Mouse (Mus musculus) stomach, embryonic 16.5 days (tissue): ENCODE results near the gene Nedd1. TPM values are rescaled to one million over a fixed set of nuclear protein-coding genes. Genes with fewer than 3 reads are reported as not detected.

ENCODE experiments used
- ATAC-seq: fragments of 200-750 bp; cut with Nextera tagmentation; 2 replicates; pipeline ENCODE4 v1.8.0; 2017; ENCODE audit warnings: moderate number of reproducible peaks, moderate TSS enrichment; ENCODE audit not compliant: insufficient read depth, low FRiP score
- H3K27ac ChIP-seq: fragments of 300-500 bp; sonication (generic); 2 replicates; pipeline ENCODE4 v1.5.1; 2014; ENCODE audit warnings: low read length
- H3K27me3 ChIP-seq: fragments of 300-500 bp; sonication (generic); 2 replicates; pipeline ENCODE4 v1.6.1; 2014; ENCODE audit warnings: low read length, control low read depth, mixed read lengths; ENCODE audit not compliant: control insufficient read depth, insufficient read depth
- H3K36me3 ChIP-seq: fragments of 300-500 bp; sonication (generic); 2 replicates; pipeline ENCODE4 v1.6.1; 2014; ENCODE audit warnings: low read length; ENCODE audit not compliant: control insufficient read depth, insufficient read depth
- H3K4me1 ChIP-seq: fragments of 300-500 bp; sonication (generic); 2 replicates; pipeline ENCODE4 v1.6.1; 2014; ENCODE audit warnings: low read length, control low read depth, mixed read lengths; ENCODE audit not compliant: control insufficient read depth, insufficient read depth
- H3K4me2 ChIP-seq: fragments of 300-500 bp; sonication (generic); 2 replicates; pipeline ENCODE4 v1.6.1; 2014; ENCODE audit warnings: low read depth, low read length, mixed read lengths
- H3K4me3 ChIP-seq: fragments of 300-500 bp; sonication (generic); replicated peaks from 2 replicates; pipeline ENCODE4 v1.5.1; 2014; ENCODE audit warnings: mild to moderate bottlenecking, low read length
- H3K9ac ChIP-seq: fragments of 300-500 bp; sonication (generic); 2 replicates; pipeline ENCODE4 v1.6.1; 2014; ENCODE audit warnings: low read length
- H3K9me3 ChIP-seq: fragments of 300-500 bp; sonication (generic); replicated peaks from 2 replicates; pipeline ENCODE4 v1.6.1; 2016; ENCODE audit warnings: low read length, control low read depth; ENCODE audit not compliant: control insufficient read depth
- WGBS: fragments of 180-500 bp; shearing (Covaris S2); extraction: QIAGEN DNeasy Blood & Tissue Kit; methylation state at CpG from one replicate; pipeline ENCODE4 v1.1.7; 2014; 5-methylcytosine and 5-hydroxymethylcytosine counted together
- polyA plus RNA-seq: library from polyadenylated mRNA; unstranded; fragments of >200 nt; fragmentation: Nextera tagmentation; extraction: Ambion mirVana; gene quantifications from 2 replicates; pipeline ENCODE4 v1.2.1, GENCODE M21; 2015

The Nedd1 gene
- polyA plus RNA-seq, 1 experiment from 2014 or later = 42.3 TPM

DNA sequence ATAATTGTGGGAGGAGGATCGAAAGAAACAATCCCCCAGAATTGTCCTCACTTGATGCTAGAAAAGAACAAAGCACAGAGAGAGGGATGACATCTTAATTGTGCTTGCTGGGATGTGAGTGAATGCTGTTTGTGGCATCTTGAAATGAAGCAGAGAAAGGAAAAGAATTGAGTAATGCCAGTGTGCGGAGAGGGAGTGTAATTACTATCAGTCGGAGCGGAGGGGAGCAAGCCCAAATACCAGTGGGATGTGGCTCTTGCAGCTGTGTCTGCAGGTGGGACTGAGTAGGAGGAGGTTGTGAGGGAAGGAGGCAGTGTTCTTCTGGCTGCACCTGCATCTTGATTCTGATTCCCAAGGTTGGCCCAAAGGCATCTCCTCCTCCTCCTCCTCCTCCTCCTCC, 69.0 kb downstream of the Nedd1 start:
- H3K4me1 ChIP-seq = no peaks in the 10 kb centered on the region
- H3K27me3 ChIP-seq = no peaks in the 10 kb centered on the region
- ATAC-seq = no peak
- no peaks in the 10 kb centered on the region for H3K36me3 ChIP-seq
- H3K9ac ChIP-seq = no peak overlapping the region
- no peak overlapping the region for H3K27ac ChIP-seq
- 75% methylated on average over 4 of the region's 4 CpGs for WGBS
- H3K4me2 ChIP-seq = no peak overlapping the region
- H3K4me3 ChIP-seq = no peak overlapping the region
- no peaks in the 10 kb centered on the region for H3K9me3 ChIP-seq

DNA sequence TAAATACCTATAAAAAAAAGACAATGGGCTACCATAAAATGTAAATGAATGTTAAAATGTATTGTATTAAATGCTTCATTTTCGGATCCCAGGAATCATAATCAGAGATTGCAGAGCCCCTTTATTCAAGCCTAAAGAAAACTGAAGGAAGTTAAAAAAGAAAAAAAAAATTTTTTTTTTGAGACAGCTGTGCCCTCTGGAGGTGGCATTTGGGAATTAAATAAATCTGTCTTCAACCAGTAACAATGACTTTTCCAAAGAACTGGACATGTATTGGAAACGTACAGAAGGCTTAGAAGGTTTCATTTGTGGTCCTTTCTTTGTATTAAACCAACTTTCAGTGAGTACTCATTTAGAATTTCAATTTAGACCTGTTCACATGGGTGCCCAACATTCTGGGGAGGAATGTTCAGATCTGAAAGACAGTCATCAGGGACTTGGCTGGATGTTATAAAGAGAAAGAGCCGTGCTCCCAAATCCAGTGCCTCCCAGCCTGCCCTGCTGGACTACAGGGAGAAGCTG, 69.8 kb downstream of the Nedd1 start:
- no peaks in the 10 kb centered on the region for H3K9me3 ChIP-seq
- 38% methylated on average over 3 of the region's 3 CpGs for WGBS
- no peak overlapping the region for H3K4me2 ChIP-seq
- no peak for ATAC-seq
- H3K4me1 ChIP-seq = no peaks in the 10 kb centered on the region
- H3K27me3 ChIP-seq = no peaks in the 10 kb centered on the region
- H3K36me3 ChIP-seq = no peaks in the 10 kb centered on the region
- H3K4me3 ChIP-seq = no peak overlapping the region
- no peak overlapping the region for H3K9ac ChIP-seq
- H3K27ac ChIP-seq = no peak overlapping the region

DNA sequence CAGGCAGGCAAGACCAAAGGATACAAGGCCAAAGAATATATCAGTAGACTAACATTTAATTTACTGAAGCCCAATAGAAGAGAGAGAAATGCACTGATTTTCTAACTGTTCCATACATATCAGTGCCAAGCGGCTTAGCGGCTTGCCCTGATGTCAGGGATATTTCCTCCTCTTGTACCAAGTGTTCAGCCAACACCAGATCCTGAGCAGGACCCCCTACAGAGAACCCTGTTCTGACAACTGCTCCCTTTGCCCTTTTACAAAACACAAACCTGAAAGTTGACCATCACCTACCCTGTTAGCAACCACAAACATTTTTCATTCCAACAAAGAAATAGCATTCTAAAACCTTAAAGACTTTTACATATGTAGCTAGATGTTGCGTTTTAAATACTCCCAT, 71.0 kb downstream of the Nedd1 start:
- ATAC-seq = no peak
- Histone ChIP-seq H3K4me1 (no peaks in the 10 kb centered on the region), H3K4me2 (no peak overlapping the region), H3K27ac (no peak overlapping the region), H3K4me3 (no peak overlapping the region), H3K9me3 (no peaks in the 10 kb centered on the region), H3K36me3 (no peaks in the 10 kb centered on the region), H3K27me3 (no peaks in the 10 kb centered on the region), H3K9ac (no peak overlapping the region)
- 89% methylated on average over 3 of the region's 3 CpGs for WGBS

DNA sequence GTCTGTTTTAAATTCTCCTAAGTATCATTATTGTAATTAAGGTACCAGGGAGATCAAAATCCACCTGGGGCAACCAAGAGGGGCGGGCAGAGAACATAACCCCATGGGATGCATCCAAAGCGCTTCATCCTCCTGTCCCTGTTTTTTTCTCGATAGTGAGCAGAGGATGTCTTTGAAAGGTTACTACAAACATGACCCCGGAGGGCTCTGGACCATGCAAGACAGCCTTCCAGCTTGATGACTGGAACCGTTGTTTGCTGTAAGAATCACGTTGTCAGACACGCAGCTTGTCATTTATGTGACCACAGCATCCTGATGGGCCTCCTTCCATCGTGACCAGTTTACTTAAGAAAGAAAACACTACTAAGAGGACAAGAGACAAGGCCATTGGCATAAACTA, 73.1 kb downstream of the Nedd1 start:
- Histone ChIP-seq H3K27me3 (no peaks in the 10 kb centered on the region), H3K36me3 (no peaks in the 10 kb centered on the region), H3K4me1 (no peaks in the 10 kb centered on the region), H3K27ac (no peak overlapping the region), H3K4me3 (no peak overlapping the region), H3K4me2 (no peak overlapping the region), H3K9me3 (no peaks in the 10 kb centered on the region), H3K9ac (no peak overlapping the region)
- WGBS = 73% methylated on average over 8 of the region's 8 CpGs
- ATAC-seq = no peak

DNA sequence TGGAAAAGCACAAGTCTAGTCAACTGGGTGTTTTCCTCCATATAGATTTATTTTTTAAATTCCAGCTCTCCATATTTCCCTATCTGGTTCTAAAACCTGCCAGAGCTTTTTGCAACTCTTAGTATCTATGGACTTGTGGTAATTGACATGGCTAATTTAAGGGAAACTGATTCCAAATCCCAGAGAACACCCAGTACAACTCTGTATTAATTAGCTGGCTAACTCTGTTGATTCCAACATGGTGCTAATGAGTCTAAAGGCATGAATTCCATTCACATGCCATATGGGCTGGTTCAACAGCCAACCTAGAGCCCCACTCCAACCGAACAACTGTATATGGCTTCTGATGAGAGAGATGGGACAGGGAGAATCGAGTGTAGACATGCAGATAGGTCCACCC, 74.5 kb downstream of the Nedd1 start:
- ATAC-seq = no peak
- Histone ChIP-seq H3K4me3 (no peak overlapping the region), H3K27ac (no peak overlapping the region), H3K4me2 (no peak overlapping the region), H3K27me3 (no peaks in the 10 kb centered on the region), H3K9ac (no peak overlapping the region), H3K4me1 (no peaks in the 10 kb centered on the region), H3K9me3 (no peaks in the 10 kb centered on the region), H3K36me3 (no peaks in the 10 kb centered on the region)
- 81% methylated on average over 2 of the region's 2 CpGs for WGBS

DNA sequence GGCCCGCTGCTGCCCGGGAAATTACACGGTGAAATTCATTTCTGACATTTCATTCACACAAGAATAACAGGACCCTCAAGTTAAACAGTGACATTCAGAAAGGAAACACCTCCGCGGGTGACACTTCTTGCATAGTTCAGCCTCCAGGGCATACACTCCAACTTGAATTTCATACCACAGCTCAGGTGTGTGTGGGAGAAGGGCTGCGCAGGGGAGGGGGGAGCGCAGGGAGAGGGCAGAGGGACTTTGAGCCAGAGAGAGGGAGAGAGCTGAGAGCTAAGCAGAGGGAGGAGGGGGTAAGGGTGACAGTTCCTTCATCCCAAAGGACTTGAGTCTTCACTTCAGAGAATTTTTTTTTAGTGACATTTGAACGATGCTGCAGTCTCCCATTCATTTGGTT, 78.2 kb downstream of the Nedd1 start:
- no peak overlapping the region for H3K27ac ChIP-seq
- 75% methylated on average over 8 of the region's 8 CpGs for WGBS
- no peak for ATAC-seq

DNA sequence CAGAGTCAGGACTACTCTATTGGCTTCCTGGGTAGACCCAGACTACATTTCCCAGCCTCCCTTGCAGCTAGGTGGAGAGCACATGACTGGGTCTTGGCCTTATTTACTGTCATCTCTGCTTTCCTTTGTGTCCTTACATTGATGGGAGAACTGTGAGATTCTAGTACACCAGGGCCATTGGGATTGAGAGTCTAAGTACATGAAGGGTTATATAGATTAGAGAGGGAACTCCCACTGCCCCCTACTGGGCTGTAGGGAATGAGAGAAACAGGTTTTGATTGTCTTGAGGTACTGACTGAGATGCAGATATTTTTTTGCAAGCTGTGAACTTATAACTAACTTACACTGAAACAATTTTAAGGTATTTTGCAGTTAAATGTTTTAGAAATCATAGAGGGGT, 81.2 kb downstream of the Nedd1 start:
- no peak for ATAC-seq
- Histone ChIP-seq H3K27ac (no peak overlapping the region), H3K36me3 (no peaks in the 10 kb centered on the region), H3K27me3 (no peaks in the 10 kb centered on the region), H3K9me3 (0 out of 2 replicates have a peak, but pooled peaks cover 3% of the 10 kb centered on the region), H3K9ac (no peak overlapping the region), H3K4me3 (no peak overlapping the region), H3K4me2 (no peak overlapping the region), H3K4me1 (no peaks in the 10 kb centered on the region)

More for the DNA sequence above, 78.2 kb downstream of the Nedd1 start:
- Histone ChIP-seq H3K4me3 (no peak overlapping the region), H3K27me3 (no peaks in the 10 kb centered on the region), H3K4me2 (no peak overlapping the region), H3K4me1 (no peaks in the 10 kb centered on the region), H3K9ac (no peak overlapping the region), H3K36me3 (no peaks in the 10 kb centered on the region), H3K9me3 (no peaks in the 10 kb centered on the region)
